Mouse (Mus musculus): ENCODE data around the gene Dnah10.
A peak's percentile ranks its signal among the peaks of the same experiment; 100 is the strongest.

The Dnah10 gene

DNA sequence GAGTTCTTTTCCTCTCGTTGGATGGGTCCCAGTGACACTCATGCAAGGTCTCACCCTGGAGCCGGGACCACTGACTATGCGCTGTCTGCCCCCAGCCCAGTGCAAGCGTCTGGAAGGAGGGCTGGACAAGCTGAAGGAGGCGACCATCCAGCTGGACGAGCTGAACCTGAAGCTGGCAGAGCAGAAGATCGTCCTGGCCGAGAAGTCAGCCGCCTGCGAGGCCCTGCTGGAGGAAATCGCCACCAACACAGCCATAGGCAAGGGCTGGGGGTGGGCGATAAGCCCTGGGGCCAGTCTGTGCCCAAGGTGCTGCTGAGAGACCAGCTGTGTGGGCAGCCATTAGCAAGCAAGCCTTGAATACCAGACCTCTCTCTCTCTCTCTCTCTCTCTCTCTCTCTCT is 87.6 kb downstream of the Dnah10 start:
- no peak for DNase-seq (ENCODE audit: low spot score)

DNA sequence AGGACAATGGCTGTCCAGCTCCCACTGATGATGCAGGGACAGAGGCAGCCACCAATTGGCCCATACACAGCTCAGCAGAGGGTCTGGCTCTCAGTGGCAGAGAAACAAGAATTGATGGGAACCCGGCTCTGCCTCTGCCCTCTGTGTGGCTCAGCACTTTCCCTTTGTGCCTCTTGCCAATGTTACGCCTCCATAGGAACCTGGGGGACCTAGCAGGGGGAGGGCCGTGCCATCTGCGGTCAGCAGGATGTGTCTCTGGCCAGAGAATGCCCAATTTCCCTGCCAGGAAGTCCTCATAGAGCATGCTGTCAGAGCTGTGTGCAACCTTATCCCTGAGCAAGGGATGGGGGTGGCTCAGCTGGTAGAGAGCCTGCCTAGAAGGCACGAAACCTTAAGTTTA is 89.9 kb downstream of the Dnah10 start:
- DNase-seq (ENCODE audit: low spot score), result no peak

DNA sequence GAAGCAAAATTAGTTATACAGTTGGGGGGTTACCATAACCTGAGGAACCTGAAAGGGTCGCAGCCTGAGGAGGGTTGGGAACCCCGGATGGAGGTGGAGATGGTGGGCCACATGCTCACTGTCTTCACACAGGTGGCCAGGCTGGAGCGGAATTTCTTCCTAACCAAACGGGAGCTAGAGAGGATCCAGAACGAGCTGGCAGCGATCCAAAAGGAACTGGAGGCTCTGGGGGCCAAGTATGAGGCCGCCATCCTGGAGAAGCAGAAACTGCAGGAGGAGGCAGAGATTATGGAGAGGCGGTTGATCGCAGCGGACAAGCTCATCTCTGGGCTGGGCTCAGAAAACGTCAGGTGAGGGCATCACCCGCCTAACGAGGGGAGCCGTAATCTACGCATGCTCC is 92.2 kb downstream of the Dnah10 start:
- no peak for DNase-seq (ENCODE audit: low spot score)

DNA sequence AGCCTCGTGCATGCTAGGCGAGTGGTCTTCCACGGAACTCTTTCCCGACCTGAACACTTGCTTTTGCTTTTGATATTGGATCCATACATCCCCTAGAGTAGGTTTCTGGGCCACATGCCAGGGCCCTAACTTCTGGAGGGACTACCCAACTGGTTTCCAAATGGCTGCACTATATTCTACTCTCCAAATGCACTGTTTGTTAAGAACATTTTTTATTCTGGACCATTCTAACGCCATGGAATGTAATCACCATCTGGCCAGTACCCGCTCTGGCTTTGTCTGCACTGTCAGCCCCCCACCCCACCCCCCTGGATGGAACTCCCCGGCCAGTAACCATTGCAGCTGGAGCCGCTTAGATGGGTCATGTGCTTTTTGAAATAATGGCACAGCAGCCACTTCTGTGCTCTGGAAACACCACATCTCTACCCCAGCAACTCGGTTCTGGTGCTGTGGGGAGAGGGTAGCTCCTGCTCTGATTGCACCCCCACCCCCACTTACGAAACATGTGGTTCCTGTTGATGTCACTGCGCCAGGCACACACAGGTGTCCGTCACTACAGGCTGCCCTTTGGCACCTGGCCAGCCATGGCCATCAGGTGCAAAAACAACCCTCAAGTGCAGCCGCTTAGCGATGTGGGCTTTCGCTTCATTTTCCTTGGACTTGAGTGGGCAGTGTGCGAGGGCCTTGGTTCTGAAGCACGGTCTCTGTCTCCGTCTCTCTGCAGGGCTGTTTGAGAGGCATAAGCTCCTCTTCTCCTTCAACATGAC is 97.4 kb downstream of the Dnah10 start:
- DNase-seq (ENCODE audit: low spot score), result no peak

DNA sequence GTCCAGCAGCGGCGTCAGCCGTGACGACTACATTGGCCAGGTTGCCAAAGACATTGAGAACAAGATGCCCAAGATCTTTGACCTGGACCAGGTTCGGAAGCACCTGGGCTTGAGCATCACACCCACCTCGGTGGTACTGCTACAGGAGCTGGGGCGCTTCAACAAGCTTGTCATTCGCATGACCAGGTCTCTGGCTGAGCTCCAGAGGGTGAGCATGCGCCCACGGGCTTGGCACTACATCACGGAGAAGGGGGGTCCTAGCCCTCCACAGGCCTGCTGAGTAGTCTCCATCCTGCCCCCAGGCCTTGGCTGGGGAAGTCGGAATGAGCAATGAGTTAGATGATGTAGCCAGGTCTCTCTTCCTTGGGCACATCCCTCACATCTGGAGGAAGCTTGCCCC is 105.4 kb downstream of the Dnah10 start:
- DNase-seq (ENCODE audit: low spot score), result no peak

DNA sequence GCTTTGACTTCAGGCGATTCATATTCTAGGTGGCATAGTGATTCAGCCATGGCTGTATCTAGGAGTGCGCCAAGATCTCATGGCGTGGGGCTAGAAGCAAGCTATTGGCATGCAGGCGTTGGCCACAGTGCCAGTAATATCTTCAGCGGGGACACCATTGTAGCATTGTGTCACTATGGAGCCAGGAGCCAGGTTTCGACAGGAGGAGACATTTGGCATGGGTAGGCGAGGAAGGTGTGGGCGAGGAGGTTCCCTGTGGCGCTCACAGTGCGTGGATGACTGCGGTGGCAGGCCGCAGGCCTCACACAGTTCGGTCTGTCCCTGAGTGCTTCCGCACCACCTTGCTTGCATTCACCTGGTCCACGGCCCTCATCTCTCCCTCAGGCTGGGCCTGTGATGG is 110.3 kb downstream of the Dnah10 start:
- no peak for DNase-seq (ENCODE audit: low spot score)

DNA sequence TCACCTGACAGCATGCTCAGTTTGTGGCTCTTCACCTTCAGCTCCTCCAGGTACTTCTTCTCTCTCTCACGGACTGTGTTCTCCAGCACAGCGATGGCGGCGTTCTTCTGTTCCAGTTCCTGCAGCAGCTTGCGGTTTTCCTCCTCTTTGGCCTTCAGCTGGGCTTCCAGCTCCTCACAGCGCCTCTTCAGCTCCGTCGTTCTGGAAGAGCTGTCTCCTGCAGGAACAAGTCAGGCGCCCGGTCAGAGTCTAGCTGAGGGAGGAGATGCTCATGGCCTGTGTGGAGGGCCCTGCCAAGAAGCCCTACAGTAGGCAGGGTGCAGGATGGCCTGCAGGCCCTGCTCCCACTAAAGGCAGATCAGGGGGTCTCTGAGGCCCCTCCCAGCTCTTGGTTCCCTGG is 111.2 kb downstream of the Dnah10 start:
- no peak for DNase-seq (ENCODE audit: low spot score)

DNA sequence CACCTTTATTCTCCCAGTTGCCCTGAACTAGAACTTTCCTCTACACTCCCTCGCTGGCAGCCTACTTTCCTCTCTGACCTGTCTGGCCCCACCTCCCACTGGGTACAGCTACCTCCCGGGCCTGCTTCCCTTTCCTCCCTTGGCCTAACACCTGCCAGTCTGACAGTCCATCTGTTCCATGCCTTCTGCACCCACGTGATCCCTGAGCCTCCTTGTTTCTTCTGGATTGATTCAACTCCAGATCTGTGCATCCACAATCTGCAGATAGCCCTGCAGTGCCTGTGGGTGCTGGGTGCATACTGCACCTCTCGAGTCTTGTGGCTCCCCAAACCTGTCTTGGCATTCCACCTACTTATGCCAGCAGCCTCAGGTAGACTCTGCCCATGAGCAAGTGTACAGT is 111.7 kb downstream of the Dnah10 start:
- no peak for DNase-seq (ENCODE audit: low spot score)

DNA sequence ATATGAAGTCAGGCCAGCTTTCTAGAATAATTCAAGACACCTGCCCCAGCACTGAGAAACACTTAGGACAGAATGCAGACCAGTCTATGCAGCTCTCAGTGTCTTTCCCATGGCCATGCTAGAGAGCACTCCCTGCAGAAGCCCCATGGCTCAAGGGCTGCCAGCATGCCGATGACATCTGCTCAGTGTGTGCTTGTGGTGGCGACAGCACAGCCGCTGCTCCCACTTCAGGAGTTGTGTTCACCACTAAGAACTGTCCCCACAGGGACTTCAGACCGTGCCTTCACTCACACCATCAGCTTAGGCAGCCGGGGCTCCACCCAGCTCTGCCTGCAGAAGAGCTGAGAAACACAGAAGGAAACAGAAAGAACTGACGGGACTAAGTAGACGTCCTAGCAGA is 115.3 kb downstream of the Dnah10 start:
- DNase-seq (ENCODE audit: low spot score), result no peak

DNA sequence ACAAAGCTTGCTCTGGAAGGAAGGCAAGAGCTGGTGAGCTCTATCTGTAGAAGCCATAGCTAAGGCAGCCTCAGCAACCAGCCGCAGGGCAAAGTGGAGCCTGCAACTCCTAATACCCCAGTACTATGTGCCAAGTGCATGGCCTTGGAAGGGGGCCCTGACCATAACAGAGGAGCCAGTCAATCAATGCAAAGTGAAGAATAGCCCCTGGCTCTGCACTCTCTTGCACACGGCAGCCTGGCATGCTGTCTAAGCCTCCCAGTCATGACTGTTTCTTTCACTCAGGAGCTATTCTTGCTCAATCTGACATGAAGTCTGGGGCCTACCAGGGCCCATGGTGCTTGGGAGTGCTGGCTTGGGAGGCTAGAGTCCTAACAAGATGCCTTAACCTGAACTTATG is 115.8 kb downstream of the Dnah10 start:
- no peak for DNase-seq (ENCODE audit: low spot score)

DNA sequence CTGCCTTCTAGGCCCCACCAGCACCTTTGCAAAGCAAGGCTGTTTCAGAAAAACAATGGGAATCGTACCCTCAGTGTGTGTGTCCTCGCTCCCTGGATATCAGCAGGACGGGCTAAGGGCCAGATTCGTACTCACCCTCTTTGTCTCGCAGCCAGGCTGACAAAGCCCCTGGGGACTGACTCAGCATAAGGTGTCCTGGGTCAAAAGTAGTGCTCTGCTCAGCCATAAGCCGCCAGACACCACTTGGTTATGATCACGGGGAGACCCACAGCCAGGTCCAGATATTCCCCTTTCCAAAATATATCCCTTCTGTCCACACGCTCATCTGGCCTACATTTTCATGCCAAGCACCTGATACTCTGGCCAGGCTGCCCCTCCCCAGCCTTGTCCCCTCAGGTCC is 118.5 kb downstream of the Dnah10 start:
- DNase-seq (ENCODE audit: low spot score), result no peak

DNA sequence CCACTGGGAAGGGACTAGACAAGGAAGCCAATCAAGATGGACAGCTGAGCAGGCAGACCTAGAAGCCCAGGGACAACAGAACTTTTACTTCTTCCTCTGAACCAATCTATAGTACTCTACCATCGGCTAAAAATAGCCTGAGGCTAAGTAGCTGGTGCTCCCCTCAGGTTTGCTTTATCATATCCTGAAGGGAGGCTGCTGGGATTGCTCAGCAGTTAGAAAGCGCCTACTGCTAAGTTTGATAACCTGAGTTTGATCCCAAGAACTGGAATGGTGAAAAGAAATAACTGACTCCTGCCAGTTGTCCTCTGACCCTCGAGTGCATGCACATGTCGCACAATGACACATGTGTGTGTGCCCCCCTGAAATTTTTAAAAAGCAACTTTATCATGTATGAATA is 120.0 kb downstream of the Dnah10 start:
- DNase-seq (ENCODE audit: low spot score), result no peak

DNA sequence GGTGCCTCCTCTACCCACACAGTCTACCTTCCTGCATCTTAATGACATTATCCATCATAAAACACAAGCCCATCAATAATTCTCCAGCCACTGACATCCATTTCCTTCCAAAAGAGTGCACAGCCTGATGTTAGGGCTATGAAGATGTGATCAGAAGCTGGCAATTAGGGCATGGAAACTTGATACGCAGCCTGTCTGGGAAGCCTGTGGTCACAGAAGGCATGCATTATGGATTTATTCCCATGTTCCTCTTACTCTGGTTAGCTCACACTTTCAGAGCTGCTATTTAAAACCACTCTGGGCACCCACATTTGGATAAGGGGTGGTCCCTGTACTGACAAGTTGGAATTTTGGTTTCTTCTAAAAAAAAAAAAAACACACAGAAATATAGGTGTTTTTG is 122.1 kb downstream of the Dnah10 start:
- no peak for DNase-seq (ENCODE audit: low spot score)

DNA sequence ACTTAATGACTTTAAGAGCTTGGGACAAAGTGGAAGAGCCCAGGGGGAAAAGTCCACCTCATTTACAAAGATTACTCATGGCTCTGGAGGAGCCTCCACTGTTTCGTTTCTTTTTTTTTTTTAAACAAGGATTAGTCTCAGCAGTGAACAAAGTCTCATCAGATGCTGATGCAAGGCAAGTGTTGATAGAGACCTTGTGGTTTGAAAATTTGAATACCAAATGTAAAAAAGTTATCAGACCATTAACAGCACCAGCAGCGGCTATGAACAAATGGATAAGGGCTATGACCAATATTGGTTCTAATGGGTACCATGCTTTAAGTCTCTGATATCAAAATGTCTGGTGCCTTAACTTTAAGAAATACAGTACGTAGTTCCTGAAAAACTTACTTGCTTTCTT is 124.1 kb downstream of the Dnah10 start:
- DNase-seq (ENCODE audit: low spot score), result no peak

DNA sequence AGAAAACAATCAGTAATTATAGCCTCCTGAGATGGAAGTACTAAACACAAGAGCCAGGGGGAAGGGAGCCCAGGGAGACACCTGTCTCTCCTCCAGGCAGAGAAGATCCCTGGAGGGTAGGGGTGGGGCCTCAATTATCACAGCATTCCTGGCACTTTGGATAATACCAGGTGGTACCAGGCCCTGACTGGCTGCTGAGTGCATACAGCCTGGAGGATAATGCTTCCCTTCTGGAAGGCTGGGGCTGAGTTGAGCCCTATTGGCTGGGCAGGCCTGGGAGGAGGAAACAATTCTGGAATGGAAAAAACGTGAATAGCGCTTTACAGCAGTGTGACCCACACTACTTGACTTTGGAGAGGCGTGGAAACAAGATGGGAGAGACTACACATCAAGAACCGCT is 126.7 kb downstream of the Dnah10 start:
- DNase-seq (ENCODE audit: low spot score), result no peak

DNA sequence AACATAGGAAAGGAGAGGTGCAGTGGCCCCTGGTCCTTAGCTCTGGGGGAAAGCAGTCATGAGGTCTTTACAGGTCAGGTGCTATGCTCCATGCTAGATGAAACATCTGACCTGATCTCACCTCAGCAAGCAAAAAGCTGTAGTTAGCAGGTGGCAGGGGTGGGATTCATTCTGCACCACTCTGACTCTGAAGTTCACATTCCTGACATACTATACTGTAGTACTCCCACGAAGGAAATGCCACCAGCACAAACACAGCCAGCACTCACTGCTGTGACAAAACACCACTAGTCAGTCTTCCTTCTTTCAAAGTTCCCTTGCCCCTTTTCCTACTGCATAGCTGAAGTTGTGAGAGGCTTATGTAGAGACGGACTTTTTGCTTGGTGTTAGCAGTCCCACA is 127.4 kb downstream of the Dnah10 start:
- DNase-seq (ENCODE audit: low spot score), result no peak

DNA sequence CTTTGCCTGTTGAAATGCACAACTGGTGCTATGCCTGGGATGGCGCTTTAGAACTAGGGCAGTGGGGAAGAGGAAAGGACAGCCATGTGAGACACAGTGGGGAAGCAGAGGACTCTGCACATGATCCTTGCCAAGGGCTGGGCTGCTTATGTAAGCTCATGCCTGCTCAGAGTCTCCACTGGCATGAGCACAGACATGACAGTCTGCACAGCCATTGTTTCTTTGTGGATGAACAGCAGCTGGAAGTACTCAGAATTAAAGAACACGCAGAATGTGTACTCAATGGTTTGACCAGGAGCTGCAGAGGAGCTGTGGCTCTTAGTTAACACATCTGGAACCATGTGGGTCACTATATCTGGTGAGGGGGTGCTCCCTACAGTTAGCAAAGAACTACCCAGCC is 128.2 kb downstream of the Dnah10 start:
- DNase-seq (ENCODE audit: low spot score), result no peak

DNA sequence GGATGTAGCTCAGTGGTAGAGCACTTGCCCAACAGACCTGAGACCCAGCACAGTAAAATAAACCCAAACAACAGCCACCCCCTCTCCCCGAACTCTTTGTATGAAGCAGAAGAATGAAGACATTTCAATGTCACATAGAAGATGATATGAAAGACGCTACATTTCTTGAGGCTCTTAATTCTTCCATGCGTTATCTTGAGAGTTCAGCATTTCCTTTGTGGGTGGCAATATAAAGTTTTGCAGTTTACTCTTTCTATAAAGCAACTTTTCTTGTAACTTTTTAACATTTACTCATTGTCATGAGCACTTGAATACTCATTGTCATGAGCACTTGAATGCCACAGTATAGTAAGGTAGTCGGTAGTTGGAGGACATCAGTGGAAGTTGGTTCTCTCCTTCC is 129.3 kb downstream of the Dnah10 start:
- DNase-seq (ENCODE audit: low spot score), result no peak

DNA sequence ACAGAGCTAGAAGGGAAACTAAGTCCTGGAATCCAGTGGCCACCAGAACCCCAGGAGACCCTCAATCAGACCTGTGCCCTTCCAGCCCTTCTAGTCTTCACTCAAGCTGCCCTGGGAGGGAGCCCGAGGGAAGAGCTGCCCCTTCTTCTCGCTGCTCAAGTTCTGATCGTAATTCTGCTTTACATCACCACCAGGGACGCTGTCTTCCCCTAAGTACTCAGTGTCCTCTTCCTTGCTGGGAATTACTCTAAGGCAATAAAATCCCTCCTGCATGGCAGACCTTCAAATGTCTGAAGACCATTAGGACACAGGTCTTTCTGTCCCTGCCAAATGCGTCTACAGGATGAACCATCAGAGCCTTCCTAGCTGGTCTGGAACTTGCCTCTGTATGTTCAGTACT is 135.1 kb downstream of the Dnah10 start:
- no peak for DNase-seq (ENCODE audit: low spot score)

DNA sequence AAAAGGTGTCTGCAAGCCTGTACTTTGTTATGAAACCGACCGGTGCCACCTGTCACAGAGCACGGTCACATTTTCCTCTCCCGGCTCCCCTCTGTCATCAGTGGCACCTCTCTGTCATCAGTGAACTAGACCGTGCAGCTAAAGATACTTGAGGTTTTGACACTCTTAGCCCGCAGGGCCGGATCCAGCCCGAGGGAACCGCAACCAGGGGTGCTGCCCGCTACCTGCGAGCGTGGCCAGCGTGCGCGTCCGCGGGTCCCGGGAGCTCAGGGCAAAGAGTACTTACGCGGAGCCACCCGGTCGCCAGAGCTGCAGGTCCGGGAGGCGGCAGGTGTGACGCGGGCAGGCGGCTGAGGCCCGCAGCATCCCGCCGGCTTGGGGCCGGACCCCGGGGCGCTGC is 136.6 kb downstream of the Dnah10 start:
- peak; percentile 60 for DNase-seq (ENCODE audit: low spot score)

DNA sequence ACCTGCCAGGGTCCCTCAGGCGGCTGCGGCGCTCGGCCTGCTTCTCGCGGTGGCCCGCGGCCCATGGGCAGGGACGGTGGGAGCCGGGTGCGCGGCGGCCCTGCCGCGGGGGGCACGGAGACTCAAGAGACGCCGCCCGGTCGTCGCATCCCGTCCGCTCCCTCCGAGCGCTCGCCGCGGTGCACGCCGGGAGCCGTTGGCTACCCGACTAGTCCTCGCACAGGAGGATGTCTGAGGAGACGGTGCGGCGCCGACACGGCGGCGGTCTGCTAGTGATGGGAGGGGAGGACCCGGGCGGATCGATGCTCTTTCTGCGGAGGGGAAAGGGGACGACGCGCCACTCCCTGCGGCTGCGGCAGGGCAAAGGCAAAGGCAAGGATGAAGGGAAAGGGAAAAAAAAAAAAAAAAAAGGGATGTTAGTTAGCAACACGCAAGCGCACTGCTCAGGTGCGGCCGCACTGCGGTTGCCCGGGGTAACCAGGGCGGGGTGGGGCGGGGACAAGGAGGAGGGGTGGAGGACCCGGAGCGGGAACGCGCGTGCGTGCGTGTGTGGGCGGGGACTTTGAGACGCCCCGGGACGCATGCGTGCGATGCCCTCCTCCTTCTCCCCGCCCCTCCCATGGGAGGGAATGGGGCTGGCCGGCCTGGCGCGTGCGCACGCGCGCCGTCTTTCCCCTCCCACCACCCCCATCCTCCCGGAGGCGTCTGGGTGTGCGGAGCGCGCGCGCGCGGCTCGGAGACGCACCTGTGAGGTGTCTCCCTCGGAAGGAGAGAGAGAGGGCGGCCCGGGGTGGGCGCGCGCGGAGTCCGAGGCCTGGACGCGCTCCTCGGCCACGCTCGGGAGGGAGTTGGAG is 137.4 kb downstream of the Dnah10 start, which contains the start of the genes Ccdc92 and Zfp664:
Gene Ccdc92 (minus strand): TSS at position 412 of the 854 bp plus-strand sequence.
Gene Zfp664 (plus strand): TSS at position 679 of the 854 bp plus-strand sequence.
- peak; percentile 98 for DNase-seq (ENCODE audit: low spot score)

DNA sequence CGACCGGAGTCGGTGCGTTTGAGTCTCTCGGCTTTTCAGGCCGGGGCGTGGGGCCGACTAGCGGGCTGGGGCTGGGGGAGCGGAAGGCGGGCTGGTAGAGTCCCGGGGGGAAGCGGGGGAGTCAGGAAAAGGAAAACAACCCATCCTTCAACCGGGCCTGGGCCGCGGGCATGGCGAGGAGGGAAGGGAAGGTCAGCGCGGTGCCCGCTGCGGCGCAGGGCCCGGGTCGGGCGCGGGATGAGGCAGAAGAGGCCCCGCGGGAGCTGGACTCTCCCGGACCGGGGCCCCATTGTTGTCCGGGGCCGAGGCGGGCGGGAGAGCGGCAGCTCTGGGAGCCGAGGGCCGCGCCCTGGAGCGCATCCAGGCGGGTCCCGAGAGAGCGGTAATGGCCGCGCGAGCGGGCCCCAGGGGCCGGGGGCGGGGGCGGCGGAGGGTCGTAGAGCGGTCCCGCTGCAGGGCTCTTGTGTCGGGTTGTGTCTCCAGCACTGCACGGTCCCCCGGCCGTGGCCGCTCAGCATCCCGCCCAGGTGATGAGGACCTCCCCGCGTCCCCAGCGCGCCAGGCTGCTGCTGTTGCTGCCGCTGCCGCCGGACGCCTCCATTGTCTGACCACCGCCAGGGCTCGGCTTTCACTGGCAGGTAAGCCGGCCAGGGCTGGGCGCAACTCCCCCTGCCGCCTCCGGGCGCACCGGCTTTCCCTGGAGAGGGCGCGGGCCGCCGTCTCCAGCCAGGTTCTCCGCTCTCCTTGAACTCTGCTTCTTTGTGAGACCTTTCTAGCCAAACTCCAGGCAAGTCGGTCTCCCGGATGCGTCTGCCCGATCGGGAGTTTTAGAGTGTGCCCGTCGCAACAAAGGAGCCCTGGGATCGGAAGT is 138.2 kb downstream of the Dnah10 start:
- peak; percentile 26 for DNase-seq (ENCODE audit: low spot score)
